Mouse (Mus musculus): Measurements from ENCODE around the gene Grid2ip. TPM values are rescaled to one million over a fixed set of nuclear protein-coding genes. Genes with fewer than 3 reads are reported as not detected.

Gene Grid2ip
- polyA plus RNA-seq, 1 experiment from 2014 or later, result 0.28 TPM

DNA sequence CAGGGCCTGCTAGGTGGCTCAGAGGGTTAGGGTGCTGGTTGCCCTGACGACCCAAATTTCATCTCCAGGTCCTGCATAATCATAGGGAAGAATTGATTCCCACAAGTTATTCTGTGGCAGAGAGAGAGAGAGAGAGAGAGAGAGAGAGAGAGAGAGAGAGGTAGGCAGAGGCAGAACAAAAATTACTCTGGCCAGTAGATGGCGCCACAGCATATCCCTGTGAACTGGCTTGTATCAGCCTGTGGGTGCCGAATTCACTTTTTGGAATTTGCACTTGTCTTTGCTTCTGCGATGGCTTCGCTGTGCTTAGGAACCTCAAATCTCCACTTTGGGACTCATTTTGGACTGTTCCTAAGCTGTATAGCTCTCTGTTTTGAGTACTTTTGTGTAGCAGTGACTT is 23.3 kb upstream of the Grid2ip start:
- no peak overlapping the region for H3K27ac ChIP-seq
- no peaks in the 10 kb centered on the region for H3K36me3 ChIP-seq
- no peak overlapping the region for H3K4me2 ChIP-seq (replicated peaks)
- H3K9ac ChIP-seq, result no peak overlapping the region
- H3K4me1 ChIP-seq, result peaks cover 4% of the 10 kb centered on the region; the same call in 1 of the 2 replicates
- H3K4me3 ChIP-seq, result no peak overlapping the region
- no peak for ATAC-seq (ENCODE audit: insufficient number of reproducible peaks, insufficient read depth, low FRiP score, low TSS enrichment)
- no peaks in the 10 kb centered on the region for H3K9me3 ChIP-seq
- WGBS, result 16% methylated on average over 5 of the region's 5 CpGs
- H3K27me3 ChIP-seq, result no peaks in the 10 kb centered on the region

DNA sequence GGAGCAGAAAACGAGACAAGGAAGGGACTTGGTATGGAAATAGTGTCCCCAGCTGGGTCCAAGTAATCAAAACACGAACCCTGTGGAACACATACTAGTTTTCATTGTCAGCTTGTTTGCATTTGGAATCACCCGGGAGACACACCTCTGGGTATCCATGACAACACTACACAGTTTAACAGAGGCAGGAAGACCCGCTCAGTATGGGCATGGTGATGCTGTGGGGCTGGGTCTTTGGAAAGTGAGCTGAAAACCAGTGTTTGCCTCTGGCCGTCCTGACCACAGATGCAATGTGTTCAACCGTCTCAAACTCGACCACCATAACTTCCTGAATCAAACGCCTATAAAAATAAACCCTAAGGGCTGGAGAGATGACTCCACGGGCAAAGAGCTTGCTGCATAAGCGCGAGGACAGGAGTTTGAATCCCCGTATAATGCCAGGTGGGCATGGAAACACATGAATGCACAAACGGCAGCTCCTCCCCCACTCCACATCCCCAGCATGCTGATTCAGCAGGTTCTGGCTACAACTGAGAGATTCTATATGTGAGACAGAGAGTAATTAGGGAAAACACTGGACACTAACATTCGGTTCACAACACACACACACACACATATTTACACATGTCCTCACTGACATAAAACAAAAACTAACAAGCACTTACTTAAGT is 22.6 kb upstream of the Grid2ip start:
- ATAC-seq (ENCODE audit: insufficient number of reproducible peaks, insufficient read depth, low FRiP score, low TSS enrichment), result no peak
- H3K4me3 ChIP-seq, result no peak overlapping the region
- H3K36me3 ChIP-seq, result no peaks in the 10 kb centered on the region
- no peak overlapping the region for H3K4me2 ChIP-seq (replicated peaks)
- H3K4me1 ChIP-seq, result peaks cover 4% of the 10 kb centered on the region; the same call in 1 of the 2 replicates
- no peaks in the 10 kb centered on the region for H3K27me3 ChIP-seq
- H3K9me3 ChIP-seq, result no peaks in the 10 kb centered on the region
- H3K27ac ChIP-seq, result no peak overlapping the region
- H3K9ac ChIP-seq, result no peak overlapping the region
- WGBS, result 69% methylated on average over 14 of the region's 14 CpGs

DNA sequence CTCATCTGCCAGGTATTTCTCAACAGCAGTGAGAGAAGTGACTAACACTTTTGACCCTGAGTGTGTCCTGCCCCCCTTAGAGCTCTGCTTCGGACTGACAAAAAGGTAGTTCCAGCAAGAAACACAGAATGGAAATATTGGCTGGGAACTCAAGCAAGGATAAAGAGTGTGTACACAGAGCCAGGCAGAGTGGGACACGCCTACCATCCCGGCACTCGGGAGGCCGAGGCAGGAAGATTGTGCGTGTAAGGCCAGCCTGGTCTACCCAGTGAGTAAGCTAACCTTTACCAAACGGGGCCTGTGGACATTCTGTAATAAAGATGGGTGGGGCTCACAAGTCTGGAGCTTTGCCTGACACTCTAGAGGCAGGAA is 22.1 kb upstream of the Grid2ip start:
- Histone ChIP-seq H3K4me2 (replicated peaks) (no peak overlapping the region), H3K27ac (no peak overlapping the region), H3K9me3 (no peaks in the 10 kb centered on the region), H3K27me3 (no peaks in the 10 kb centered on the region), H3K4me3 (no peak overlapping the region), H3K4me1 (no peaks in the 10 kb centered on the region), H3K36me3 (no peaks in the 10 kb centered on the region), H3K9ac (no peak overlapping the region)
- no peak for ATAC-seq (ENCODE audit: insufficient number of reproducible peaks, insufficient read depth, low FRiP score, low TSS enrichment)
- 81% methylated on average over 7 of the region's 7 CpGs for WGBS

- Histone ChIP-seq H3K9me3 (no peaks in the 10 kb centered on the region), H3K4me3 (no peak overlapping the region), H3K36me3 (no peaks in the 10 kb centered on the region), H3K4me2 (replicated peaks) (no peak overlapping the region), H3K27me3 (no peaks in the 10 kb centered on the region), H3K9ac (no peak overlapping the region), H3K27ac (no peak overlapping the region), H3K4me1 (no peaks in the 10 kb centered on the region)
- WGBS, result 68% methylated on average over 6 of the region's 6 CpGs
- no peak for ATAC-seq (ENCODE audit: insufficient number of reproducible peaks, insufficient read depth, low FRiP score, low TSS enrichment)
These were observed 20.6 kb upstream of the Grid2ip start for GRCm38 (mm10) chr5:143336559-143336958.

GRCm38 (mm10) chr5:143339603-143340002 is 17.5 kb upstream of the Grid2ip start:
- Histone ChIP-seq H3K27ac (no peak overlapping the region), H3K9ac (no peak overlapping the region), H3K4me1 (no peaks in the 10 kb centered on the region), H3K9me3 (no peaks in the 10 kb centered on the region), H3K4me3 (no peak overlapping the region), H3K27me3 (no peaks in the 10 kb centered on the region), H3K4me2 (replicated peaks) (no peak overlapping the region), H3K36me3 (no peaks in the 10 kb centered on the region)
- 55% methylated on average over 6 of the region's 6 CpGs for WGBS
- ATAC-seq (ENCODE audit: insufficient number of reproducible peaks, insufficient read depth, low FRiP score, low TSS enrichment), result no peak

- 69% methylated on average over 8 of the region's 8 CpGs for WGBS
- Histone ChIP-seq H3K9me3 (peaks cover 5% of the 10 kb centered on the region; the same call in 1 of the 2 replicates), H3K27ac (no peak overlapping the region), H3K4me2 (replicated peaks) (no peak overlapping the region), H3K36me3 (no peaks in the 10 kb centered on the region), H3K27me3 (no peaks in the 10 kb centered on the region), H3K9ac (no peak overlapping the region), H3K4me1 (no peaks in the 10 kb centered on the region), H3K4me3 (no peak overlapping the region)
- no peak for ATAC-seq (ENCODE audit: insufficient number of reproducible peaks, insufficient read depth, low FRiP score, low TSS enrichment)
These were observed 10.8 kb upstream of the Grid2ip start for GRCm38 (mm10) chr5:143346367-143346766.

GRCm38 (mm10) chr5:143356017-143356416 is 1.1 kb upstream of the Grid2ip start:
- 37% methylated on average over 5 of the region's 5 CpGs for WGBS
- no peak overlapping the region for H3K27ac ChIP-seq
- H3K27me3 ChIP-seq, result peaks cover 21% of the 10 kb centered on the region
- no peak for ATAC-seq (ENCODE audit: insufficient number of reproducible peaks, insufficient read depth, low FRiP score, low TSS enrichment)
- no peak overlapping the region for H3K4me2 ChIP-seq (replicated peaks)
- no peaks in the 10 kb centered on the region for H3K9me3 ChIP-seq
- H3K4me1 ChIP-seq, result peaks cover 8% of the 10 kb centered on the region; the same call in 1 of the 2 replicates
- H3K9ac ChIP-seq, result no peak overlapping the region
- H3K4me3 ChIP-seq, result no peak overlapping the region
- no peaks in the 10 kb centered on the region for H3K36me3 ChIP-seq

GRCm38 (mm10) chr5:143357564-143357963 is 426 bp downstream of the Grid2ip start:
- no peak for ATAC-seq (ENCODE audit: insufficient number of reproducible peaks, insufficient read depth, low FRiP score, low TSS enrichment)
- Histone ChIP-seq H3K4me3 (peak overlapping the region; percentile 26), H3K27me3 (peaks cover 24% of the 10 kb centered on the region), H3K4me1 (peaks cover 8% of the 10 kb centered on the region; the same call in 1 of the 2 replicates), H3K9ac (peak overlapping the region; percentile 8; the same call in 1 of the 2 replicates), H3K36me3 (no peaks in the 10 kb centered on the region), H3K27ac (no peak overlapping the region), H3K4me2 (replicated peaks) (peak overlapping the region; percentile 48), H3K9me3 (no peaks in the 10 kb centered on the region)
- 2% methylated on average over 28 of the region's 28 CpGs for WGBS

DNA sequence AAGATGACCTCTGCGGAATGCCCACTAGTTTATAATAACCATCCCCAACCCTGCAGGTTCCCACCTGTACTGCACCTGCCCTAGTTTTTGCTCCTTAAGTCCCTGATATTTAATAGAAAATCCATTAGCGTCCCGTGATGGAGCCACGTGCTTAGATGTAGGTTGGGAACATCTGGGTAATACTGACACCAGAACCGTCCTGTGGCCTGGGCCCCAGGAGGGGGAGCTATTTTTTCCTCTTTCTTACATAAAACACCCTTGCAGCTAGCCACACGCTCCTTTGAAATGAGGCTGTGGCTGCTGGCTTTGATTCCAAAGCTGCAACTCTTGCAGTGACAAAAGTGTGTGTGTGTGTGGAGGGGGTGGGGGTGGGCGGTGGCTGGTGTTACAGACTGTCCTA is 2.1 kb downstream of the Grid2ip start:
- H3K4me2 ChIP-seq (replicated peaks), result no peak overlapping the region
- no peak overlapping the region for H3K27ac ChIP-seq
- H3K9me3 ChIP-seq, result no peaks in the 10 kb centered on the region
- WGBS, result 31% methylated on average over 7 of the region's 7 CpGs
- H3K4me3 ChIP-seq, result no peak overlapping the region
- H3K27me3 ChIP-seq, result peaks cover 40% of the 10 kb centered on the region
- H3K4me1 ChIP-seq, result peaks cover 18% of the 10 kb centered on the region; the same call in 1 of the 2 replicates
- ATAC-seq (ENCODE audit: insufficient number of reproducible peaks, insufficient read depth, low FRiP score, low TSS enrichment), result no peak
- H3K9ac ChIP-seq, result no peak overlapping the region
- H3K36me3 ChIP-seq, result no peaks in the 10 kb centered on the region

- ATAC-seq (ENCODE audit: insufficient number of reproducible peaks, insufficient read depth, low FRiP score, low TSS enrichment), result no peak
- Histone ChIP-seq H3K4me1 (peaks cover 24% of the 10 kb centered on the region; the same call in 1 of the 2 replicates), H3K9ac (no peak overlapping the region), H3K27ac (no peak overlapping the region), H3K4me2 (replicated peaks) (no peak overlapping the region), H3K9me3 (no peaks in the 10 kb centered on the region), H3K27me3 (peaks cover 47% of the 10 kb centered on the region), H3K4me3 (no peak overlapping the region), H3K36me3 (no peaks in the 10 kb centered on the region)
- WGBS, result 53% methylated on average over 5 of the region's 5 CpGs
These were observed 2.9 kb downstream of the Grid2ip start for GRCm38 (mm10) chr5:143360000-143360399.

DNA sequence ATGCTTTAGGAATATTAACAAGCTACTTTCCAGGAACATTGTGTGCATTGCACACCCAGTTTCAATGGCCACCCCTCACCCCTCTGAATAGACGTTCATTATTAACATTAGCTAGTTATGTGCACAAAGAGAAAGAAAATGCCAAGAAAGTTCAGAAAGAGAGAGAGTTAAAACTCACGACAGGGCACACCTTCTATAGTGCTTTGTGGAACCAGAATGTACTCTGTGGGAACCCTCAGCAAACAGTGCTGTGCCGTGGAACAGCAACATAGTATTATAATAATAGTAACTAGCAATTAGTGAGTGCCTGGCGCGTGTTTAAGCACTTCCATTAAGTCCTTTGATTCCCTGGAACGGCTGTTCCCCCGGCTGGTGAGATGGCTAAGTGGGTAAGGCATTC is 4.3 kb downstream of the Grid2ip start:
- Histone ChIP-seq H3K4me1 (peaks cover 24% of the 10 kb centered on the region; the same call in 1 of the 2 replicates), H3K9me3 (no peaks in the 10 kb centered on the region), H3K27ac (no peak overlapping the region), H3K4me2 (replicated peaks) (no peak overlapping the region), H3K36me3 (no peaks in the 10 kb centered on the region), H3K27me3 (peaks cover 59% of the 10 kb centered on the region), H3K9ac (no peak overlapping the region), H3K4me3 (no peak overlapping the region)
- 63% methylated on average over 7 of the region's 7 CpGs for WGBS
- ATAC-seq (ENCODE audit: insufficient number of reproducible peaks, insufficient read depth, low FRiP score, low TSS enrichment), result no peak

Data from embryonic facial prominence, embryonic 12.5 days (tissue).